Mouse (Mus musculus): ENCODE measurements around the gene Rbm31y. TPM values are rescaled to one million over a fixed set of nuclear protein-coding genes. Genes with fewer than 3 reads are reported as not detected.
"Not testable (repeated sequence)": the region's sequence is repeated elsewhere in the genome, so short reads cannot be mapped to it uniquely, and the experiment has no call there.

The Rbm31y gene
- polyA plus RNA-seq (2015; fragmentation: Nextera tagmentation; extraction: Ambion mirVana), result not detected in 2 replicates

DNA sequence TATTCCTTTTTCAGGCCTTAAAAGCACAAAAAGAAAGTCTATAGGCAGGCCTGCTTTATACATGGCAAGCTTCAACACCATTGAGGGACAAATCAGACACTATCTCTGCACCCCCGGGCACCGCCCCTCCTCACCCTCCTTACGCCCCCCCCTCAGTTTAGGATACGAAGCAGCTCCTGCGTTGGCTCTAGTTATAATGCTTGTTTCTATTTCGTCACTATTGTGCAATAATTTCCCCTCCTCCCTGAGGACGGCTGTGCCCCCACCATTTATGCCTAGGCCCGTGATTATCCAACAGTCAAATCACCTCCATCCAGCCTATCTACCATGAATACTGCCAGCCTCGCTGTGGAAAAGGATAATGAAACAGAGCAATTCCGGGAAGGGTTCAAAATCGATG is at the start of gene Rbm31y:
Gene Rbm31y, plus strand, starts transcription at position 301 of the 400 bp plus-strand sequence.
- no CpG with 5 or more reads among the region's 11 CpGs for WGBS
- H3K4me1 ChIP-seq (ENCODE audit: control insufficient read depth, insufficient read depth, low read length); H3K9ac ChIP-seq (ENCODE audit: low read length); H3K36me3 ChIP-seq (ENCODE audit: control insufficient read depth, insufficient read depth, low read length); H3K4me2 ChIP-seq (ENCODE audit: low read depth, low read length); H3K4me3 ChIP-seq (replicated peaks; ENCODE audit: low read length); H3K27ac ChIP-seq (ENCODE audit: low read length); H3K9me3 ChIP-seq (replicated peaks; ENCODE audit: control insufficient read depth, low read length); ATAC-seq (ENCODE audit: insufficient read depth, low FRiP score); H3K27me3 ChIP-seq (ENCODE audit: control insufficient read depth, insufficient read depth, low read length): not testable (repeated sequence)

Data from stomach, embryonic 16.5 days (tissue).